Mouse (Mus musculus): ENCODE data around the gene Rnf17. TPM values are rescaled to one million over a fixed set of nuclear protein-coding genes. Genes with fewer than 3 reads are reported as not detected.

Rnf17 gene
- polyA plus RNA-seq, 1 experiment from 2014 or later: 3.3 TPM

- peak; percentile 96 for ATAC-seq (ENCODE audit: extremely low read depth, insufficient number of reproducible peaks, low FRiP score, low TSS enrichment)
- peak overlapping the region; percentile 74 for H3K27ac ChIP-seq (replicated peaks)
- H3K27me3 ChIP-seq (replicated peaks): no peaks in the 10 kb centered on the region
- H3K4me1 ChIP-seq: peaks cover 33% of the 10 kb centered on the region
- H3K36me3 ChIP-seq: peaks cover under 1% of the 10 kb centered on the region; the same call in 1 of the 2 replicates
- H3K9me3 ChIP-seq: no peaks in the 10 kb centered on the region
- peak overlapping the region; percentile 87 for H3K9ac ChIP-seq
- H3K4me2 ChIP-seq: peak overlapping the region; percentile 78
- WGBS: under 1% methylated on average over 59 of the region's 59 CpGs
- H3K4me3 ChIP-seq: peak overlapping the region; percentile 82
Measured at GRCm38 (mm10) chr14:56571310-56572093, 169.1 kb downstream of the Rnf17 start.

DNA sequence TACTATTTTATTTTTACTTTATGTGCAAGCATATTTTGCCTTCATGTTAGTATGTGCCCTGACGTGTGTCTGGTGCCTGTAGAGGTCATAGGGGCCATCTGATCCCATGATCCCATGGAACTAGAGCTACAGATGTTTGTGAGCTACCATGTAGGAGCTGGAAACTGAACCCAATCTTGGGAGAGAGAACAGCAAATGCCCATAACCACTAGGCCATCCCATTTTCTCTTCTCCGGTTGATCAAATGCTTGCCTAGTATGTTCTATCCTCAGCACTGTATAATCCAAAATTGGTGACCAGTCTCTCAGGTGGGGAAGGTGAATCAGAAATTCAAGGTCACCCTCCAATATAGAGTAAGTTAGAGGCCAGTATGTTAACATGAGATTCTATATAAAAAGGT lies 170.2 kb downstream of the Rnf17 start:
- H3K4me1 ChIP-seq: peaks cover 34% of the 10 kb centered on the region
- no peak overlapping the region for H3K27ac ChIP-seq (replicated peaks)
- H3K4me2 ChIP-seq: peak overlapping the region; percentile 78
- no peak for ATAC-seq (ENCODE audit: extremely low read depth, insufficient number of reproducible peaks, low FRiP score, low TSS enrichment)
- peak overlapping the region; percentile 82; the same call in 1 of the 2 replicates for H3K4me3 ChIP-seq
- H3K9ac ChIP-seq: no peak overlapping the region; the same call in 1 of the 2 replicates
- no peaks in the 10 kb centered on the region for H3K27me3 ChIP-seq (replicated peaks)
- H3K9me3 ChIP-seq: no peaks in the 10 kb centered on the region
- WGBS: 70% methylated on average over 2 of the region's 2 CpGs
- peaks cover 10% of the 10 kb centered on the region; the same call in 1 of the 2 replicates for H3K36me3 ChIP-seq

Other genes starting within 250 kb of the Rnf17 start
- not detected in 2 replicates for gene Gzmg, start 243.0 kb upstream of the Rnf17 start, polyA plus RNA-seq (2015; fragmentation: Nextera tagmentation; extraction: Ambion mirVana)
- not detected in 2 replicates for gene Gzmn, start 228.0 kb upstream of the Rnf17 start, polyA plus RNA-seq (2015; fragmentation: Nextera tagmentation; extraction: Ambion mirVana)
- not detected in 2 replicates for gene Gzmf, start 191.2 kb upstream of the Rnf17 start, polyA plus RNA-seq (2015; fragmentation: Nextera tagmentation; extraction: Ambion mirVana)
- not detected in 2 replicates for gene Gzmc, start 167.9 kb upstream of the Rnf17 start, polyA plus RNA-seq (2015; fragmentation: Nextera tagmentation; extraction: Ambion mirVana)
- gene Gzmb, start 140.3 kb upstream of the Rnf17 start, polyA plus RNA-seq (2015; fragmentation: Nextera tagmentation; extraction: Ambion mirVana): 0.23 TPM in 1 of 2 replicates, not detected in the other
- gene Atp12a, start 37.5 kb upstream of the Rnf17 start, polyA plus RNA-seq (2015; fragmentation: Nextera tagmentation; extraction: Ambion mirVana): 0.04 TPM in 1 of 2 replicates, not detected in the other
- gene Cenpj, start 172.8 kb downstream of the Rnf17 start, polyA plus RNA-seq (2015; fragmentation: Nextera tagmentation; extraction: Ambion mirVana): 7.2 and 7.8 TPM in 2 replicates
- gene Parp4, start 173.0 kb downstream of the Rnf17 start, polyA plus RNA-seq (2015; fragmentation: Nextera tagmentation; extraction: Ambion mirVana): 7.8 and 8.3 TPM in 2 replicates

Data from heart, embryonic 13.5 days (tissue).